Mouse (Mus musculus): ENCODE results near the gene Paxbp1.

The Paxbp1 gene

GRCm38 (mm10) chr16:91055150-91055549, 10.8 kb upstream of the Paxbp1 start:
- no peak for DNase-seq (ENCODE audit: low spot score)

DNA sequence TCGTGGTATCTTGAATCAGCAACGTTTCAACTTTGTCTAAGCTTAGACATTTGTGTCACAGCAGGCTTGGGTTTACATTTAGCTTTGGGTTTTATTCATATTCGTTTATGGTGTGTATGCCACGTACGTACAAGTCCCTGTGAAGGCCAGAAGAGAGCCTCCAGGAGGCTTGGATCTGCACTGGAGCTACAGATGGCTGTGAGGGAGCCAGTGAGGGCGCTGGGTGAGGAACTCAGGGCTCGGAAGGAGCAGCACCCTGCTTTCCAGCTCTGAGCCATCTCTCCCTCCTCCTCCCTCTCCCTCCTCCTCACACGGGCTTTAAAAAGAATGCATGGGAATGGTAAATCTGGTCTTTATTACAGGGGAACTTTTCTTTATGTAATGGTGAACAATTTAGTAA, 9.3 kb upstream of the Paxbp1 start:
- no peak for DNase-seq (ENCODE audit: low spot score)

DNA sequence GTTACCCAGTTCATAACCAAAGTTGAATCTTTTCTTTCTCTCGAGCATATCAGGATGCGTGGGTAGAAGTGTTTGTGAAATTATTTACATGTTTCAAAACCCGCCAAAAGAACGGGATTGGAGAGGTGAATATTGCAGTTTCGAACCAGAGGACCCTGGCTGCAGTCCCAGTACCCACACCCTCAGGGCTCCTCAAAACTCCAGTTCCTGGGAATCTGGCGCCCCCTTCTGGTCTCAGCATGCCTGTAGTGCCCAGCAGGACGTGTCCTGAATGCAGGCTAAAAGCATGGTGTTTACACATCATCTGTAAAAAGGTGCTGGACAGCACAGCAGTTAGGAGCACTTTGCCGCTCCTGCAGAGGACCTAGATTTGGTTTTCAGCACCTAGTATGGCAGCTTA, 1.2 kb upstream of the Paxbp1 start:
- peak; percentile 28 for DNase-seq (ENCODE audit: low spot score)

GRCm38 (mm10) chr16:91043461-91044248, 688 bp downstream of the Paxbp1 start:
- DNase-seq (ENCODE audit: low spot score) = peak; percentile 62

GRCm38 (mm10) chr16:91042640-91043039, 1.7 kb downstream of the Paxbp1 start:
- no peak for DNase-seq (ENCODE audit: low spot score)

GRCm38 (mm10) chr16:91035866-91036265, 8.5 kb downstream of the Paxbp1 start:
- DNase-seq (ENCODE audit: low spot score) = no peak

- no peak for DNase-seq (ENCODE audit: low spot score)
Measured at GRCm38 (mm10) chr16:91030751-91031150, 13.6 kb downstream of the Paxbp1 start.

DNA sequence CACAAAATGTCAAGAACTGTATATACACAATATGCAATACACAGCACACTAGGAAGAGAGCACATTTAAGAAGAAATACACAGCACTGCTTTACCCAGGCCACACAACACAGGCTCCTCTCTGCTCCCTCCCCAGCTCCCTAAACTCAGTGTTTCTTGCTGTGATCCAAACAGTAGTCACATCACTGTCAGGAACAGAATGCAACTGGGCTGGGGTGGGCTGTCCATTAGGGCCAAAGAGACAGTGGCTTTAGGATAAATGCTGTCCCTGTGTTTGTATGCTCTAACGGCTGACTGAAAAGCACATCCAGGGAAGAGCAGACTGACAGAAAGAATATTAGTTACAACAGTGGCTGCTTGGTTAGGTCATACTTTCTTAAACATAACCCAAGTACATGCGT, 14.4 kb downstream of the Paxbp1 start:
- DNase-seq (ENCODE audit: low spot score) = no peak

GRCm38 (mm10) chr16:91029161-91029743, 15.1 kb downstream of the Paxbp1 start:
- DNase-seq (ENCODE audit: low spot score) = no peak

- DNase-seq (ENCODE audit: low spot score) = no peak
Measured at GRCm38 (mm10) chr16:91026290-91026689, 18.1 kb downstream of the Paxbp1 start.

DNA sequence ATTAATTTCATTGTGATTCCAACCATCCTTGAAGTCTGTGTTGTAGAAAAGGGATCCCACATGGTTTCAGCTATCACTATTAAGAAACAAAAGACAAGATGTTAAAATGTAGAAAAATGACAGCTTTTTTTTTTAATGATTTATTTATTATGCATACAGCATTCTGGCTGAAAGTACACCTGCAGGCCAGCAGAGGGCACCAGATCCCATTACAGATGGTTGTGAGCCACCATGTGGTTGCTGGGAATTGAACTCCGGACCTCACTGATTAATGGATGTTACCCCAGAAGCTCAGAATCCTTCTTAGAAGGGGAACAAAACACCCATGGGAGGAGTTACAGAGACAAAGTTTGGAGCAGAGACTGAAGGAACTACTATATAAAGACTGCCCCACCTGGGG, 21.0 kb downstream of the Paxbp1 start:
- DNase-seq (ENCODE audit: low spot score) = no peak

DNA sequence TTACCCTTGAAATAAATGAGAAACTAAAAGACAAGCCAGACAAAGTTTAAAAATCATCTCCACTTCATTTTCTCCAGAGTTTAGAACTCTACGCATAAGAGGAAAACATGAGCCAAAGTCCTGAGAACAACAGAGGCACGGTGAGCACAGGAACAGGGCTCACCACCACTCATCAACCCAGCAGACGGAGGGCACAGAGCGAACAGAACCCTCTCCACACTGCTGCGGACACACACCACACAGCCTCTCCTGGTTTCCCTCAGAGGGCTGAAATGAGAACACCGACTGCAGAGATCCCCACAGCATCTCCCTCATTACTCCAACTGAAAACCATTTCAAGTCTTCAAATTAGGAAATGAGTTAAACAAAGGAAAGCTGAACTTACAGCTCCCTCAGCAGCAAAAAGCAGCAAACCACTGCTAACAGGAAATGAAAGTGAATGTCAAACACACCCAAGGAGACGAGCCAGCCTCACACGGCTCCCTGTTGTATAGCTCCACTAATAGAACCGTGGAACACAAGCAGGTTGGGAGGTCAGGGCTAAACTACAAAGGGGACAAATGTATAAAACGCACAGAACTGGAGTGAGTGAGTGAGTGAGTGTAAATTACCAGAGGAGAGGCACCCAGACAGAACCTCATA, 23.4 kb downstream of the Paxbp1 start:
- no peak for DNase-seq (ENCODE audit: low spot score)

GRCm38 (mm10) chr16:91019476-91019875, 24.9 kb downstream of the Paxbp1 start:
- DNase-seq (ENCODE audit: low spot score) = no peak

GRCm38 (mm10) chr16:91015761-91016160, 28.6 kb downstream of the Paxbp1 start:
- DNase-seq (ENCODE audit: low spot score) = no peak

- DNase-seq (ENCODE audit: low spot score) = no peak
Measured at GRCm38 (mm10) chr16:91011847-91012246, 32.5 kb downstream of the Paxbp1 start.

DNA sequence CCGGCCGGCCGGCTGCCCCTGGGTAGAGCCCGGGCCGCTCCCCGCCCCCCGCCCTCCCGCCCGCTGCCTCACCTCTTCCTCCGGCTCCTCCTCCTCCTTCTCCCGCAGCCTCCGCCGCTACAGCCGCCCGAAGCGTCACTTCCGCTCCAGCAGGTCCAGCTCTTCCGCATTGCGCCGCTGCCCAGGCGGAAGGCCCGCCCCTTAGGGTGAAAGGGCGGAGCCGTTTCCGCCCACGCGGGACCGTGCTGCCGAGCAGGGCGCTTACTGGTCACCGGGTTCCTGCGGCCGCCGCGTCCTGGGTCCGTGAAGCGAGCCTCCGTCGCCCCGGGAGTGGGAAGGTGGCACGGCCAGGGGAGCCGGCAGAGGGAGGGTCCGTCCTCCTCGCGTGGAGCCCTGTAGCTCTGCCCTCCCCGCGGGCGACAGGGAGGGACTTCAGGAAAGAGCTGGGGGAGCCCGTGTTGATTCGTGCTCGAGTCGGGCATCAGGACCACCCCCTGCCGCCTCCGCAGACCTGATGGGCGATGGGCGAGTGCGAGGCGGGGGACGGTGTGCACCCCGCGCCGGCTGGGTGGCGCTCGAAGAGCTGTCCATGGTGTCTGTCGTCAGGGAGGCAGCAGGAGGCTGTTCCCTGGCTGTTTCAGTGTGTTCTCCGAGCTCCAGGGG, 33.2 kb downstream of the Paxbp1 start, which contains the start of gene Synj1:
TSS of gene Synj1 (minus strand) at position 288 of the 663 bp plus-strand sequence.
- DNase-seq (ENCODE audit: low spot score) = peak; percentile 93

- no peak for DNase-seq (ENCODE audit: low spot score)
Measured at GRCm38 (mm10) chr16:91010581-91011020, 33.7 kb downstream of the Paxbp1 start.

DNA sequence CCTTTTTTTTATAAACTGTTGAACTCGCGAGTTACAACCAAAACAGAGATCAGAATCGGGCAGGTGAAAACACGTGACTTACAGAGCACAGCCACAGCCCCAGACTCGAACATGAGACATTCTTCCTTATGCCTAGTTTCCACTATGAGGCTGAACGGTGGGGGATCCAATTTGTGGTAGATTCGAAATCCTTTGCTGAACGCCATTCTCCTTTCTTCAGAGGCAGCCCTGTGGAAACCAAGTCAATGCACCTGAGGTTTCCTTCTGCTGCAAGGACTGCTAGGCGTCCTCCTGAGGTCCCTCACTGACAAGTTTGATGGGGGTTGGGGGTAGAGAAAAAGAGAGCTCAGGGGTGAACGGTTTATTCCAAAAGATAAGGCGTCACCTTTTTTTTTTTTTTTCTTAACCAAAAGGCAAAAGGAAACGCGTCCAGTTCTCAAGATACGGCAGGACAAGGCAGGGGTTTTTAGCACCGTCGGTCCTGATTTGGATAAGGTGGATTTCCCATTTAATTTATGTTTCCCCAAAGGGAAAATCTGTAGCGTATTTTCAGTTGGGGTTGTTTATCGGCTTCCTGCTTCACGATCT, 34.3 kb downstream of the Paxbp1 start:
- no peak for DNase-seq (ENCODE audit: low spot score)

- DNase-seq (ENCODE audit: low spot score) = no peak
Measured at GRCm38 (mm10) chr16:91004915-91005538, 39.3 kb downstream of the Paxbp1 start.

GRCm38 (mm10) chr16:91001098-91001497, 43.2 kb downstream of the Paxbp1 start:
- no peak for DNase-seq (ENCODE audit: low spot score)

- DNase-seq (ENCODE audit: low spot score) = no peak
Measured at GRCm38 (mm10) chr16:90999827-91000226, 44.5 kb downstream of the Paxbp1 start.

GRCm38 (mm10) chr16:90997822-90998221, 46.5 kb downstream of the Paxbp1 start:
- DNase-seq (ENCODE audit: low spot score) = no peak

Measured in ovary, postnatal 36 days (tissue).